Mouse (Mus musculus): ENCODE data around the gene Tmem262.
A peak's percentile ranks its signal among the peaks of the same experiment; 100 is the strongest.

DNA sequence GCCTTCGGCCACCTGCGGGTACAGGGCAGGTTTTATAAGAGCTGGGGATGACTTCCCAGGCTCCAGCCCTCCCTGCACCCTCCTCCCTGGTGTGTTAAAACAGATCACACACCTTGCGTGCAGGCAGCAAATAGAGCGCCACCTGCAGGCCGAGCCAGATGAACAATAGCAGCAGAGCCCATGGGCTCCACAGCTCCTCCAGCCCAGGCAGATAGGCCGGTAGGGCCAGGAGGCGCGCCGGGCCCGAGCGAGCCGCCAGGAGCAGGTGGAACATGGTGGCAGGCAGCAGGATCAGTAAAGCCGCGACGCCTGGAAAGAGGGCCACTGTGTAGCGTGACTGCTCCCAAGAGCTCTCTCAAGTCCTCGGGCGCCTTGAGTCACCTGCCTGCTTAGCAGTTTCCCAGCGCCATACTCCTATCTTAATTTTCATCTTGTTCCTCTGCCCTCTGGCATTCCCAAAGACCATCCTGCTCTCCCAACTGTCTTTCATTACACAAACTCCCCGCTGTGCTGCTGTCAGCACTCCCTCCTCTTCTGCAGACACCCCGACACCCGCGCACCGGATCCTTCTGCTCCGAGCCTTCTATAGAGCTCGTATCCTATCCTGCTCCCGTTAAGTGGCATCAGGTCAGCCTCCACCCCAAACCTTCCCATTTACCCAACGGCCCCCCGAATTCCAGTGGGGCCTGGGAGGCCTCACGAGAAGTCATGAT, 12.7 kb upstream of the Tmem262 start:
- TF ChIP-seq CTCF (IDR thresholded peaks at IDR 0.05; ENCODE audit: low read depth, low read length) (peak; percentile 56), TAL1 (conservative IDR thresholded peaks at IDR 0.05; ENCODE audit: low read depth, low read length) (no peak)

All from G1E (cell line).